Mouse (Mus musculus) adrenal gland, adult 2 months (tissue): ENCODE measurements around the gene Armc10. TPM values are rescaled to one million over a fixed set of nuclear protein-coding genes. Genes with fewer than 3 reads are reported as not detected.
A peak's percentile ranks its signal among the peaks of the same experiment; 100 is the strongest.
"Not testable (repeated sequence)": the region's sequence is repeated elsewhere in the genome, so short reads cannot be mapped to it uniquely, and the experiment has no call there.

Source experiments
- DNase-seq: peaks from one replicate; pipeline ENCODE4 v3.0.0; 2021
- polyA plus RNA-seq: library from polyadenylated mRNA; depleted of rRNA; stranded (reverse); fragments of >200 nt; gene quantifications from 2 replicates; pipeline ENCODE4 v1.2.3, GENCODE M21; 2012
- total RNA-seq, 2 experiments: library from RNA; stranded (reverse); gene quantifications; 2 replicates each; pipeline ENCODE4 v1.2.3; 2021

The Armc10 gene
- total and polyA plus RNA-seq, 3 experiments = 17.9 to 410 (median 18.0) TPM

DNA sequence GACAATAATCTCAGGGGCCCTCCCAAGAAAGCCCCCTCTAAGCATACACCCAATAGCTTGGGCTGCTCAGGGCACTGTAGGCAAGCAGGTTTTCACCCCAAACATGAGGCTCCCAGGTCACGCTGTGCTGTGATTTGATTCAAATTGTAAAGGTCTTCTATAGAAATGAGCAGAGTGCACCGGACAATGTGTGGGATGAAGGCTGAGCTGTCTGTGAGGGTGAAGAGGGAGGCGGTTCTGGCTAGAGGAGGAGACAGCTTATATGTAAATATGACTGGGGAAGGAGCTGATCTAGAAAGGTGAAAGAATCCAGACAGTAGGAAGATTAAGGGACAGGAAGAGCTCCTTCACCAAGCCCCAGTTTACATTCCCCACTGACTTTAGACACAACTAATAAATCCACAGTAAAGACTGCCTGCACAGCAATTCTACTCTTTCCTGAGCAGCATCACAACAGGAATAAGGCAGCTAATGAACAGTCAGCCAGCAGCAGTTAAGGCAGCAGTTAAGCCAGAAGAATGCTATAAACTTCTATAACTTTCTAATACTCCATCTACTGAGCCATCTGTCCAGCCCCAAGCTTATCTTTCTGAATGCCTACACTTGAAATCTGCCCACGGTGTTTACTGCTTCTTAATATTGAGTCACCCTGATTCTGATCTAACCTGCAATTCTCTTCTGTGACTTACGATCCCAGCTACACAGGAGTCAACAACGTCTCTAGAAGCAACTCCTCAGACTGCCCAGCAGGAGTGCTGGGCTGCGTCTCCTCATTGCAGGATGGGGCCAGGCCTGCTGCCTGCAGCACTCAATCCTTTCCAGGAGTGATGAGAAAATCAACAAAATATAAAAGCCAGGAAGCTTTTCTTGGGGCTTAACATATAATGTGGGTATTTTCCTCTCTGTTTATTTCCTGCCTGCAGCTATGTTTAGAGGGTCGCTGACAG lies 21.9 kb downstream of the Armc10 start:
- no peak for DNase-seq

DNA sequence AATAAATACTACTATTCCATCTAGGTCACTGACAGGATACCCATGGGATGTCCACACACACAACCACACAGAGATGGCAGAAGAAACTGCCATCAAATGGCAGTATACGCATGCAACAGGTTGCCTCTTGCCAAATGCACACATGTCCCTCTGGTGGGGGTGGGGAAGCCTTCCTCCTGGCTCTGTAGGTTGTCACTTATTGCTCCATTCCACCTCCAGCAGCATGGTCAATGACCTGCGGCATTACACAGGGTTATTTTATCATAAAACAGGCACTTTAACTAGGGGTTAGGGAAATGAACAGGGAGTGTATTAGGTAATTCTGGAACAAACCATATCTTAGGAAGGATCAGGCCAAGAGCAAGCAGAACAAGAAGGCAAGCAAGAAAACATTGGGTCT lies 23.7 kb downstream of the Armc10 start:
- DNase-seq = no peak

DNA sequence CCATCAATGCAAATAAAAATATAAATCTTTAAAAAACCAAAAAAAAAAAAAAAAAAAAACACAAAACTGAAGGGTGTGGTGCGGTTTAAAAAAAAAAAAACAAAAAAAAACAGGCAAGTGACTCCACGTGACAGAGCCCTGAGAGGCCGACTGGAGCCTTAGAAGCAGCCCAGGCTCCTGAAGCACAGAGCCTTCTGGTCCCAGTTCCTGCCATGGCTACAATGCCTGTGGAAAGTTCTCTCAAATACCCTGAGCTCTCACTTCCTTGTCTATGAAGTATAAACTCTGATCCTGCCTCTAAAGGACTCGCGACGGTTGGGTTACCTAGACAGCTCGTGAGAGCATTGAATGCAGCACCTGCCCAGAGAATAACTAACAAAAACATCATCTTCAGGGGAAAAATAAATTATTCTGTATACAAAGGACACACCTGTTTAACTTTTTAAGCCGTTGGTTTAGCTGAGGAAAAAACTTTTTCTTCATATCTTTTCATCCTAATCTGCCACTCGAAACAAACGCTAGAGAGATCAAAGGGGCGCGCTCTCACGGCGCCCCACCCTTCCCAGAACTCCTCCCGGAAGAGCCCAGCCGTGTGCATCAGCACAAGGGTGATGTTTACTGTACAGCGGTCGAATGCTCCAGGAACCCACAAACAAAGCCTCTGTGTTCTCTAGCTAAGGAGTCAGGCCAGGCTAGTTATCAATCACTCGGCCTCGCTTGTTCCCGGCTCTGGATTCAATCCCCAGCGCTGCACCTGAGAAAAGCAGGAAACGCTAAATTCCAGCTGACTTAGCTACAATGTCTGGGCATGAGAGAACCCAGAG lies 27.4 kb downstream of the Armc10 start:
- no peak for DNase-seq

DNA sequence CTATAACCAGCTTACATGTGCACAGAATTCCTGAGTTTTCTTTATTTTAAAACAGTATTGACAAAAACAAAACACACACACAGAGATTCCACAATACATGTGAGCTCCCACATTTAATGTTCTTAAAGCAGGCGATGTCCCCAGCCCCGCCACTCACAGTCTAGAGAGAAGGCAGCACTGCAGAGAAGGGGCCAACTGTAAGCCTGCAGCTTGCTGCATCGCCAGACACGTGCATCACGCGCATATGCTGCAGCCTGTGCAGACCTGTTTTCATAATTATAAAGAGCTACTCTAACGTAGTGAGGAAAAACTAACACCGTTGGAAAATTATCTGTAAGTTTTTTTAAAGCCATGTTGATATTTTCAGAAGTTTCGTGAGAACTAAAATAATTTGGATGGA lies 28.1 kb downstream of the Armc10 start:
- DNase-seq = no peak

DNA sequence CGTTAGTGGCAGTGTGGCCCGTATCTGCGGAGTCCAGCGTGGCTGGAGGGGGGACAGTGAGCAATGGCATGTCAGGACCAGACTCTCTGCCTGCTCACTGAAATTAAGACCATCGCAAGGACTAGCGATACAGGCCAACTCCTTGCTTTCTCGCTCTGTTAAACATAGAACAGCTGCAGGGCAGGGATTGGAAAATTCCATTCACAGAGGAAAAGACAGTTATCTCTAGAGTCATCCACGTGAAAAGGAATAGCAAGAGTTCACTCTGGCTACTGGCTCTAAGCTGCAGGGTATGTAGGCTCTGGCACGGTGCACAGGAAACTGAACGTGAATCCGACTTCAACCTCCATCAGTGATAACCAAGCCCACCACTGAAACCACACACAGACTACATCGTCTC lies 29.4 kb downstream of the Armc10 start:
- DNase-seq = no peak

DNA sequence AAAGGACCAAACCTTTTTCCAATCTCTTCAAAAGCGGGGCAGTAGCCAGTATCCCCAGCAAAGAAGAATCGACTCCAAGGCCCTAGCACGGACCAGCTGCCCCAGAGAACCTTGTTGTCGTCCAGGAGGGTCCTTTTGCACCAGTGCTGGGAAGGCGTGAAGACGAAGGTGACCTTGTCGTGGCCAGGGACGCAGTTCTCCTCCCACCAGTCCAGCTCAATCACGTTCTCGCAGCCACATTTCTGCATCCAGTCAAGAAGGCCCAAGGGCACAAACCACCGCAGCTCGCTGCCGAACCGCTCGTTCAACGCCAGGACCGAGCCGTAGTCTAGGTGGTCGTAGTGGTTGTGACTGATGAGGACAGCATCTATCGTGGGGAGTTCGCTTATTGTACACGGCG lies 29.9 kb downstream of the Armc10 start:
- no peak for DNase-seq

DNA sequence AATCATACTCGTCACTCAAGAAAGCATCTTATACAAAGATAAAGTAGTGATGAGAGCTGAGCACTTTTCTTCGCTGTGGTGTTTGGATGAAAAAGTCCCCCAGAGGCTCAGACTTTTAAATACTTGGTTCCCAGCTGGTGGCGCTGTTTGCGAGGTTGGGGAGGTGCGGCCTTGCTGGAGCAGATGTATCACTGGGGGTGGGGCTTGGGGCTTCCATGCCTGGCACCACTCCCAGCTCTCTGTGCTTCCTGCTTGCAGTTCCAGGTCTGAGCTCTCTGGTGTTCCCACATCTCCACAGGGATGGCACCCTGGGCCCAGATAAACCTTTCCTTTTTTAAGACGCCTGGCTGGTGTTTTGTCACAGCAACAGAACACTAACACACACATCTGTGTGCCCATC lies 32.3 kb downstream of the Armc10 start:
- DNase-seq = peak; percentile 46

DNA sequence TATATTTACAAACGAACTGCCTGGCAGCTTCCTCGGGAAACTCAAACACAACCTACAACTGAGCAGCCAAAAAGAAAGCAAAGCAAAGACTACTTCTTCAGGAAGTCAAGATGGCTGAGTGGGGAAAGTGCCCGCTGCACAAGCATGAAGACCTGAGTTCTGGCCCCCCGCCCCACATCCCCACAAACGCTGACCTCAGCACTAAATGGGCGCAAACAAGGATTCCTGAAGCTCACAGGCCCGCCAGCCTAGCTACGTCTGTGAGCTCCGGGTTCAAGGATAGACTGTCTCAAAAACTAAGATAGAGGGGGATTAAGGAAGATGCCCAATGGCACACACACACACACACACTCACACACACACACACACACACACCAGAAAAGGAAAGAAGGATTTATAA lies 32.8 kb downstream of the Armc10 start:
- DNase-seq = no peak

DNA sequence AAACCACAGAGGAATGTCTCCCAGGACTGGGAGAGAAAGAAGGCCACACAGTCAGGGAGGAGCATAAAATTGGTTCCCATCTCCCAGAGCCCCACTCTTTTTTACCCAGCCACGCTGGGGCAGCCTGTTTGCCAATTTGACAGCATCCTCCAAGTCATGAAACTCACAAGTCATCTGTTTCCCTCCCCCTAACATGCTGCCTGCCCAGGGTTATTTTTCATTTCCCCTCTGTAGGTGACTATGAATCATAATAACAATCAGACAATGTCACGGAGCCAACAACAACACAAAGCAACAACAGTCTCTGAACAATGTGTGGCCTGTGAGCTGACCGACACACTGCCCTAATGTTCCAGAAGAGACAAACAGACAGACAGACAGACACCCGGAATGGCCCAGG lies 34.4 kb downstream of the Armc10 start:
- DNase-seq = no peak

DNA sequence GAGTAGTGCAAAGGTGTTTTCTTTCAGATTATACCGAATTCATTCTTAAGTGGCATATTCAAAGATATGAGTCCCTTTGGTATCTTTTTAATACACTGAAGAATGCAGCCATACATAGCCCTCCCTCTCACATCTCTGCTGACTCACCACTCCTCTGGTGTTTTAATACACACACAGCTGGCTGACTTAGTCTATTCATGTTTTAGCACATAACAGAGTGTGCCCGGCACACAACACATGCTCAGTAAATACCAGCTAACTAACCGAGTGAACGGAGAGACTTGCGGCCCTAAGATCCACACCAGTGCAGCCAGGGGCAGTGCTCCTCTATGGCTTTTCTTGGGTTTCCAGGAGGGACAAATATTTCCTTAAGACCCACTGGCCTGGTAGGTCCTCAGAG lies 35.3 kb downstream of the Armc10 start:
- no peak for DNase-seq

DNA sequence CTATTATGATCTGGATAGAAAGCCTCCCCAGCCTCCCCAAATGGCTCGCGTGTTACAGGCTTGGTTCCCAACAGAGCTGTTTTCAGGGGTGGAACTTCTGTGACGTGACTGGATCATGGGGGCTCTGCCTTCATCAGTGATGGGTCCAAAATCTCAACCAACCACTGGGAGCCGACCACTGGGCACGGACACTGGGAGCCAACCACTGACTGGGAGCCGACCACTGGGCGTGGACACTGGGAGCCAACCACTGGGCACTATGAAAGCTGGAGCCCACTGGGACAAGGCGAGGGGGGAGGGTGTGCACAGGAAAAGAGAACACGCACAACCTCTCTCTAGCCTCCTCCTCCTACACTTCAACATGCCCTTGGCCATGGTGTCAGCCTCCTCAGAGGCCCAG lies 38.2 kb downstream of the Armc10 start:
- DNase-seq = no peak

DNA sequence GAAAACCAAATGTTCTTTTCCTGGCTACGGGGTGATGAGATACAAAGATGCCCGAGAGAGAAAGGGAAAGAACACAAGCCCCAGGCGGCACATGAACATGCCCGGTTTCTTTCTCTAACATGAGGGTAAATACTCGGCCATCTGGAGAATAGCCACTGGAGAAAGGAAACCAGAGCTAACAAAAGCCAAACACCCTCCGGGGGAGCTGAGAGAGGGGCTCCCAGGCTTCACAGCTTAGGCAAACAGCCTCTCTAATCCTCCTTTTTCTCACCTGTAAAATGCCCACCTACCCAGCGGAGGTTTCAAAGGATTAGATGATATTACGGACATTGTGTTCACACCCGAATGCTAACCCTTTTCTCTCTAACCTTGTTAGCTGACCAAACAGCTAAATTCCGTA lies 39.4 kb downstream of the Armc10 start:
- no peak for DNase-seq

DNA sequence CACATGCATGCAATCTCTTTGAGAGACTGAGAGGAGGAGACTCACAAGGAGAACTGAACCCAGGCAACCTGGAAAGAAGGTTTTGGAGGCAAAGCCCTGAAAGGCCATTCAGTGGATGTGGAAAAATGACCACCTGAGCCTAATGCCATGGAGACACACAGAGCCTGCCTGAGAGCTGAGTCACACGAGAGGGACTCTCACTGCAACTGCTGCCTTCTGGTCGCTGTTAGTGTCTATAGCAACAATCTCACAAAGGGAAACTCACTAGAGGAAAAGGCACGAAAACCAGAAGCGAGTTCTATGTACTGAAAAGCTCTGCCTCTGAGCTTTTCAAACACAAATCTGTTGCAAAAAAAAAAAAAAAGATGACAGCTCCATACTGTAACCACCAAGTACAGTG lies 41.4 kb downstream of the Armc10 start:
- DNase-seq = no peak

DNA sequence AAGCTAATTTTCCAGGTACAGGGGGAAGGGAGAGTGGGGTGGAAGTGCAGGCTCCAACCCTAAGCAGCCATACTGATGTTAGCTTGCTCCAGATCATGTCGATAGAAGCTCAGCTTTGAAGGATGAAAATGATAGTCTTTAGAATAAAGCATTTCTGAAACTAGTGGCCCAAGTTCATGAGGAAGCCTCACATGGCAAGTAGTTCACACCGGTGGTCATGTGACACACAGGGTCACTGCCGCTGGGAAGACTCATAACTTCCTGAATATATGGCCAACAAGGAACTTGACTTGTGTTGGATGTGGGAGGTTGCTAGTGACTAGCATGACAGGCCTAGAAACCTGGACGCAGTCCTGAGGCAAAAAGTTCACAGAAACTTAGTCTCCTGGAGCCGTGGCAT lies 46.6 kb downstream of the Armc10 start:
- no peak for DNase-seq

DNA sequence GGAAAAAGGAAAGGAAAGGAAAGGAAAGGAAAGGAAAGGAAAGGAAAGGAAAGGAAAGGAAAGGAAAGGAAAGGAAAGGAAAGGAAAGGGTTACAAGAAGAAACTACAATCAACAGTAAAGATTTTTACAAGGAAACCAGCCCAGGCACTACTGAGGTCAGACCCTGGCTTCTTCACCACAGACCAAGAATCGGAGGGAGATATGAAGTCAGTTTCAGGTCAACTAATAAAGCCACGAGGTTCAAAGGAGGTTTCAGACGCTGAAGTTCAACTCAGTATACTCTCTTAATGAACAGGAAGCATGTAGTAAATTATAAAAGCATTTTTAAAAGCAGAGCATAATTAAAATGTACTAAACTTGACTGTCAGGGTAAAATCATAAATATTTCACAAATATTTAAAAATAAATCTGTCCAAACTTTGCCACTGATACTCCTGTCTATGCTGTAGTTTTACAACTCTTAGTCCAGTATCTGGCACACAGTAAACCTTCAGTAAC lies 47.8 kb downstream of the Armc10 start:
- DNase-seq = no peak

DNA sequence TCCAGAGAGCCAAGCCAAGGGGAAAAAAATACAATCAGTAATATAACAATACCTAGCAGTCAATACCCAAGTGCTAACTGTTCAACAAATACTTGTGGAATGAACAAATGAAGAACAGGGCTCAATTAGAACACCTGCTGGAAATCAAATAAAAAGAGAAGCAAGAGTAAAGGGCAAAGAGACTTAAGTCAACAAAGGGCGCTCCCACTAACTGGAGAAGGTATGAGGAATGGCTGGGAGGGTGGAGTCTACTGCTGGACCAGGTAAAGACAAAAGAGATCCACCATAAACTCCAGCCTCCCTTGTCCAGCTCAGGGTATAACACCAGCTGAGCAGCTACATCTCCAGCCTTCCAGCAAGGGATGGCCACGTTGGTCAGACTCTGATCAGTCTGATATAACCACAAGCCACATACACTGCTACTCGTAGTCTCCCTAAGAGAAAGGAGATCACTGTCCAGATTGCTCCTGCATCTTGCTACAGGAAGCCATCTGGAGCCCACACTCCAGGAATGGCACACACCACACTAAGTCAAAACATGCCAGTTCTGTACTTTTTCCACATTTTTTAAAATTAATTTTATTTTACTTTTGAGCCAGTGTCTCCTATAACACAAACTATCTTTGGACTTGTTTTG lies 49.4 kb downstream of the Armc10 start:
- DNase-seq = no peak

DNA sequence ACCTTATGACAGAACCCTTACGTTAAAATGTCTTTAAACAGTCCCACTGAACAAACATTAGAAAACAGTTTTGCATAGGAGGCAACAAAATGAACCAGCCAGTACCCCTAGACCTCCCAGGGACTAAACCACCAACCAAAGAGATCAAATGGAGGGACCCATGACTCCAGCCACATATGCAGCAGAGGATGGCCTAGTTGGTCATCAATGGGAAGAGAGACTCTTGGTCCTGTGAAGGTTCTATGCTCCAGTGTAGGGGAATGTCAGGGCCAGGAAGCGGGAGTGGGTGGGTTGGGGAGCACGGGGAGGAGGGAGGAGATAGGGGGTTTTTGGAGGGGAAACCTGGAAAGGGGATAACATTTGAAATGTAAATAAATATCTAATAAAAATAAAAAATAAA lies 53.9 kb downstream of the Armc10 start:
- not testable (repeated sequence) for DNase-seq

DNA sequence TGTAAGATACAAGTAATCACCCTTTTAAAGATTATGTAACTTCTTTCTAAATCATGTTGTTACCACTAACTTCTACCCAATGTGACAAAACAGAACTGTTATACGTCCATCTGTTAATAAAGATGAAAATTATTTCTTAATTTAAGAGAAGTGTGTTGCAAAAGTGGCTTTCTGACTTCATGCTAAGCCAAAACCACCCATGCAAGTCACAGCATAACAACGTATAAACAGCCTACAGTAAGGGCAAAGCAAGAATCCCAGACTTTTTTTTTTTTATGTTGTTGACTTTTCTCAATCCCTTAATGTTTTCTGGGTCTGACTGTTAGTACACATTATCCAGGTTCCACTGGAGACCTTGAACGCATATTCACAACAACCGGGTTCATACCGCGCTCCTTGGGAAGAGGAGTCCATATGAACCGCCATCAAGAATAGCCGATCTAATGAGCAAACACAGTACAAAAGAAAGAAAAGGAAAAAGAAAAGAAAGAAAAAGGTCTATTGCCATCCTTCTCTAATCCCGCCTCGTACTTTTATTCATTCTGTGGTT lies 54.7 kb downstream of the Armc10 start:
- no peak for DNase-seq

DNA sequence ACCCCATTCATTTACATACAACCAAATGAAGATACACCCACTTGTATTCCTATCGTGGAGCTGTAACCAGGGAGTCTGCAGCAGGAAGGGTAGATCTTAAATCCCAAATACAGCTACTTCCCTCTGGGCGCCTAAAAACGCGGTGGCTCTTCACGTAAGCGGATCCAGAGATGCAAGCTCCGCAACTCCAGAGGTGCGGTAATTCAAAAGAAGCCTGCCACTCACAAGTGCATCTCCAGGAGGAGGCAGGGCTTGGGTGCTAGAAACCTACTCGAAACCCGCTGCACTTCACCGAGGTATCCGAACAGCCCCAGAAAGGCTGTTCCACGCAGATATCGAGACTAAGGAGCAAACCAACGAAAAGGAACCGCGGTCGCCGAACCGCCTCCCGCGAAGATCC lies 55.3 kb downstream of the Armc10 start:
- no peak for DNase-seq

DNA sequence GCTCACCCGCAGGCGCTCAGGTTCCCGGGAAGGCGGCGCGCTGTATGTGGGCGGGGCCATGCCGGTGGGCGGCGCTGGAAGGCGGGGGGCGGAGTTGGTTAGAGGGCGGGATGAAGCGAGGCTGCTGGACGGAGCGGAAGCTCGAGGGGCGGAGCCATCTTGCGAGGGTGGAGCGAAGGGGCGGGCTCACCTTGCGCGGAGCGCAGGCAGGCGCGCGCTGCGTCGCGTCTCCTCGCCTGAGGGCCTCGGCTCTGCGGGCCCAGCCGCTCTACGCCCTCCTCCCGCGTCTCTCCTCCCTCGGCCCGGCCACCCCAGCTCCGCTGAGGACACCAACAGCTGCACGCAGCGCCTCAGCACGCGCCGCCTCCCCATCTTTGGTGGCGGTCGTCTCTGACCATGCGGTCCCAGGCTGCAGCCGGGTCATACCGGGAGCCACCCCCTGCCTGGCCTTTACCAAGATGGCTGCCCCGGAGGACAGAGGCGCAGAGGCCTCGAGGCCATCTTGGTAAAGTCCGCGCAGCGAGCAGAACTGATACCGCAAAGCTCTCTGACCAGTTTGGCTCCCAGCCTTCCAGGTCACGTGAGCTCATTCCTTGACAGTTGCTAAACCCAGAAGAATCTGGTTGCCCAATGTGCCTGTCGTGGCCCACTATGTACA lies 55.9 kb downstream of the Armc10 start, which contains the start of gene Napepld:
Gene Napepld, minus strand, starts transcription at position 46 of the 658 bp plus-strand sequence.
- DNase-seq = peak; percentile 100

DNA sequence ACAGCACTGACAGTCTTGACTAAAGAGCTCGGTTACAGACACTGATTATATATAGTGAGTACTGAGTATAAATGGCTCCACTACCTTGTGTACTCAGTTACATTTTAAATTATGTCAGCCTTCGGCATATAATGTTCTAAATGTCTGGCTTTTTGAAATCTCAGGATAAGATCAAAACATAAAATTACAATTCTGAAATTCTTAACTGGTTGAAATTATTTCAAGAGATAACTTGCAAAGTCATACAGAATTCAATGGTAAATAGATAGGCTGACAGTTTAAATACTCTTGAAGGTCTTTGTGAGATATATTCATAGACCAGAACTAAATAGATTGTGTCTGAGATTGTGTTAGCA lies 56.4 kb downstream of the Armc10 start:
- no peak for DNase-seq
